Mouse (Mus musculus): ENCODE data around the gene Tmeff2.

GRCm38 (mm10) chr1:51189008-51189407, 288.6 kb downstream of the Tmeff2 start:
- TF ChIP-seq CTCF (IDR thresholded peaks at IDR 0.05; ENCODE audit: low read depth) (no peak), EP300 (IDR thresholded peaks at IDR 0.05; ENCODE audit: low read depth) (no peak)
